Mouse (Mus musculus) A20 (cell line): ENCODE data around the gene Pigu.

Experiments used
- DNase-seq: peaks from one replicate; pipeline ENCODE4 v3.0.0-alpha.2; 2011; ENCODE audit warnings: low read depth, low spot score

Gene Pigu

DNA sequence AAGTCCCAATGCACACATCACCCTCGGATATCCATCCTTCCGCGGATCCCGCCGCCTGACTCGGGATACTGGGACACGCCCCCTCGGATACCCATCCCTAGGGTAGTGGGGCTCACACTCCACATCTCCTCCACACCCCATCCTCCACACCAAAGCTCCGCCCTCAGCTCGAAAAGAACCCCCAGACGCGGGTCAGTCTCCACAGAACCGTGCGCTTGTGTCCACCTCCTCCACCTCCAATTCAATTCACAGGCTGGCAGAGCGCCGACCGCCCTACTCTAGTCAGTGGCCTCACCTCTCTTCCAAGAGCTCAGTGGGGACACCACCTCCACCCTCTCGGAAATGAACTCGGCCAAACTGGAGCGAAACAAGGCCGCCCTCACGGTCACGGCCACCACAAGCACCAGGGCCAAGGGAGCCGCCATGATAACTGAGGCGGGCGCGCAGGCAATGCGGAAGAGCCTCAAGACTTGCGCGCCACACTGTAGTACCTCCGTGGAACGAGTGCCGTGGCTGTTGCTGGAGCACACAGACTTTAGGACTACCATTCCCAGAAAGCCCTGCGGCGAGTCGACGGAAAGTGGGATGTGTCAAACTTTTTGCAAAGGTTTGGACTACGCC, at the start of gene Pigu:
Gene Pigu, minus strand, starts transcription at position 460 of the 621 bp plus-strand sequence.
- DNase-seq, result peak; percentile 93

DNA sequence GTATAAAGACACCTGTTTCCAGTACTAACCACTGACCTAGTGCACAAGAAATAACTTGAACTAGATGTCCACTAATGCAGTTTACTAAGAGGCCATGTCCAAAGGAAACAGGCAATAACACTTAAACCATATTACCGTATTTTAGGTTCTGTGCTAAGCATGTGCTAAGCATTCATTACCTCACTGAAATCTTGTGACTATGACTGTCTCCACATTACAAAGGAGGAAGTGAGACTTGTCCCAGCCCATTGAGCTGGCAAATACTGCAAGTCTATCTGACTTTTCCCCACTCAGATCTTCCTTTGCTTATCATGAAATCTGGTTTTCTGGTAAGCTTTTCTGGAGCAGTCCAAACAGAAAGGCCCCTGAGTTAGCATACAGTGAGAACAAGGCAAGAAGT, 47.4 kb upstream of the Pigu start:
- peak; percentile 84 for DNase-seq

DNA sequence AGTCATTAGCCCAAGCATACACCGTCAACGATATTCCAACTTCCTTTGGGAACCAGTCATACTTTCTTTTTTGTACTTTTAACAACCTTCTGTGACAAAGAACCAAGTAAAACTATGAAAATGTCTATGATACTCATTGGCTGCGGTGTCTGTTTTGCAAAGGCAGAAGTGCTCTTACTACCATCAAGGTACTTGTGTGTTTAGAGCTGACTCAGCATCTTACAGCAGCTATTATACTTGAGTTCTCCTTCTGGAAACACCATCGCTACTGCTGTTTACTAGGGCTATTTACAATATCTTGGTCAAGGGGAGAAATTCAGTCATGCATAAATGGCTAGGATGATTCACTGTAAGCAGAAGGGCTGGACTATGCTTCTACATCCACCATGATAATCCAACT, 44.7 kb upstream of the Pigu start:
- DNase-seq, result no peak

DNA sequence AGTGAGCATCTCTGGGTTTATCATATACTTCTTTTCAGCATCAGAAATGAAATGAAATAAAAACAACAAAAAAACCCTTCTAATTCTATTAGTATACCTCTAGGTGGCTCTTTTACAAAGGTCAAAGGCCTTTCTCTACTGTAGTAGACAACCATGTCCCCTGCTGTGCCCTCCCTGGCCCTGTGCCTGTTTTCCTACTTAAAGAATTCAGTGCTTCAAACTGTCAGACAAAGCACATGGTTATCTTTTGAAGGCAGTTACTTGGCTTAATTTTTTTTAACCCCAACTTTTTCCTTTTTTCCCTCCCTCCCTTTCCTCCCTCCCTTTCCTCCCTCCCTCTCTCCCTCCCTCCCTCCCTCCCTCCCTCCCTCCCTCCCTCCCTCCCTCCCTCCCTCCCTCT, 43.0 kb upstream of the Pigu start:
- DNase-seq, result no peak

DNA sequence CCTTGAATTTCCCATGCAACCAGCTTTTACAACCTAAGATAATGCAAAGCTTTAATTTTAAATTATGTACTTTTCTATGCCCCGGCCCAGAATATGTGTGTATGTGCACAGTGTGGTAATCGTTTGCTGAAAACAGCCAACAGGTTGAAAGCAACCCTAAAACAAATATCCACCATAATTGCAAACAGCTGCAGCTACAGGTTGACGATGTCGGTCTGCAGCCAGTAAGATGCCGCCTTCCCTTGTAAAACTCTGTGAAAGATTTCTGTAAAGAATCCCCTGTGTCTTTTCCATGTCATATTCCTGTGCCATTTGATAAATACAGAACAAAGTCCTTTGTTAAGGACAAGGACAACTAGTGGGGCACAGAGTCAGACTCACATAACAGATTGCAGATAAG, 37.4 kb upstream of the Pigu start:
- DNase-seq, result no peak

DNA sequence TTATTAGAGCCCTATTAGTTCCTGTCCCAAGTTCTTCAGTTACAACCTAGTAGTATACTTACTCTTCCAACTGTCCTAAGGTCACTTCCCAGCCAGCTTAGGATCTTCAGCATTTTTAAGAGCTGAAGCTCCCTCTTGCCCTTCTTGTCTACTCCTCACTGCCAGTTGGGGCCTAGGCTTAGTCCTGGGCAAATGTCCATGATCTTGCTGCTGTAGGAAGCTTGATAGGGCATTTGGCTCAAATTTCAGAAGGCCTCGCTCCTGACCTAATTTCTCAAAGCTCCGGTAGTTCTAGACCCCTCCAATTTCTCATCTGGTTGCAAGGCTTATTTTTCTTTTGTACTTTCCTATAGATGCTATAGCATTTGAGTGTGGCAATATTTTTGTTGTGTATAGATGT, 31.3 kb upstream of the Pigu start:
- no peak for DNase-seq

DNA sequence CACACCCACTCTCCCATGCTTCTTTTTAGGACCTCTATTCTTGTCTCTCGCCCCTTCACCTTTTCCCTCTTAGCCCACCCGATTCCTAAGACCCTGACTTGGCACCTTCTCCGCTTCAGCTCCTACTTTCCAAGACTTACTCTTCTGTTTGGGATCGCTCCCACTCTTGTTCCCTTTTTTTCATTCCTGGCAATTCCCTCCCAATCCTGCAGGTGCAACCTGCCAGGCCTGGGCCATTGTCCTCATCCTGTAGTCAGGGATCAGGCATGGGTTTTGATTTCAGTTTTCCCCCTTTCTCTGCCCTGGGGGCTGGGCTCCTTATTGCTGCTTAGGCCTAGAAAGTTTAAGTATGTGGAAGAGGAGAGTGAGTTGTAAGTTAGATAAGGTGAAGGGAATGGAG, 29.8 kb upstream of the Pigu start:
- no peak for DNase-seq

DNA sequence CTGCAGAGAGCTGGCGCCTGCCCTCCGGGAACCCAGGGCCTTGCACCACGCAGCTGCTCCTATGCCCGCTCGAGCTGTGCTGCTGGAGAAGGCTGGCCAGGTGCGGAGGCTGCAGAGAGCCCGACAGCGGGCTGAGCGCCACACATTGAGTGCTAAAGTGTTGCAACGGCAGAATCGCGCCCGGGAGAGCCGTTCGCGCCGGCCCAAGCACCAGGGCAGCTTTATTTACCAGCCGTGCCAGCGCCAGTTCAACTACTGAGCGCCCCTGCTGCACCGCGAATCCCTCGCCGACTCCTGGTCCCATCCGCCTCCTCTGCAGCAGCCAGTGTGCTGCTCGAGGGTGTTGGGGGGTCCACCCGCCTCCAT, 29.3 kb upstream of the Pigu start:
- no peak for DNase-seq

DNA sequence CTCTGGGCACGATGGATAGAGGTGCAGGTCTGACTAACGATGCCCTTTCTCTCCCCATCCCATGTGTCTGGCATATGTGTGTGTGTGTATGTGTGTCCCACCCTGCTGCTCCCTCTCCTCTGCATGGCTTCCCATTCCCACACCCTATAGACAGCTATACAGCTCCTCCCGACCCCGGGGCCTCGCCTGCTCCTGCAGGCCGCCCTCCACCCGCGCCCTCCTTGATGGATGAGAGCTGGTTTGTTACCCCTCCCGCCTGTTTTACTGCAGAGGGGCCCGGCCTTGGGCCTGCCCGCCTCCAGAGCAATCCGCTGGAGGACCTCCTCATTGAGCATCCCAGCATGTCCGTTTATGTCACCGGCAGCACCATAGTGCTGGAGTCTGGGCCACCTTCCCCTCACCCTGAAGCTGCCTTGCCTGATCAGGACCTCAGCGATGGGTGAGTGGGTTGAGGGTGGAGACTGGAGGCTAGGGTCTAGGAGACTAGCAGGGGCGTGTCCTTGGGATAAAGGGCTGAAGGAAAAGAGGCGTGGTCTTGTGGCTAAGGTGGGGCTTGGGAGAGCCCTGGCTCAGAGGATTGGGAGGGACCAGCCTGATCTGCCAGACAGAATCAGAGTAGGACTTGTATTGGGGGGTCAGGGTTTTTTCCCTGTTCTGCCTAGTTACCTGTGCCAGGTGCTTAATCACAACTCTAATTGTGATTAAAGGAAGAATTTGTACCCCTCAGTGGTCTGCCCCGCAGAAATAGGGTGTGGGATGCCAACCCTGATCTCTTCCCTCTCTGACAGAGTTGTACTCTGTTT, 28.7 kb upstream of the Pigu start:
- DNase-seq, result no peak

DNA sequence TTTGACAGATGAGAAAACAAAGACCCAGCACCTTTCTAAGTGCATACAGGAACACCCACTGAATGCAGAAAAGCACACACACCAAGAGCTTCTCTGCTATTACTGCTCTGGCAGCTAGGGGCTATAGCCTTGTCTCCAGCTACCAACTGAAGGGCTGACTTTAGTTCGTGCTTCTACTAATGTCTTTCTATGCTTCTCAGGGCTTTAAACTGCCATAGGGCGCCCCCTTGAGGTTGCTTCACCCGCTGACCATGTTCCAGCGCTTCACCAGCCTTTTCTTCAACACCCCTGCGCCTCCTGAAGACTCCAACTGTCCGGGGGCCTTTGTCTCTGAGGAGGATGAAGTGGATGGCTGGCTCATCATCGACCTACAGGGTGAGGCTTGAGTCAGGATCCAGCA, 27.9 kb upstream of the Pigu start:
- peak; percentile 87 for DNase-seq

DNA sequence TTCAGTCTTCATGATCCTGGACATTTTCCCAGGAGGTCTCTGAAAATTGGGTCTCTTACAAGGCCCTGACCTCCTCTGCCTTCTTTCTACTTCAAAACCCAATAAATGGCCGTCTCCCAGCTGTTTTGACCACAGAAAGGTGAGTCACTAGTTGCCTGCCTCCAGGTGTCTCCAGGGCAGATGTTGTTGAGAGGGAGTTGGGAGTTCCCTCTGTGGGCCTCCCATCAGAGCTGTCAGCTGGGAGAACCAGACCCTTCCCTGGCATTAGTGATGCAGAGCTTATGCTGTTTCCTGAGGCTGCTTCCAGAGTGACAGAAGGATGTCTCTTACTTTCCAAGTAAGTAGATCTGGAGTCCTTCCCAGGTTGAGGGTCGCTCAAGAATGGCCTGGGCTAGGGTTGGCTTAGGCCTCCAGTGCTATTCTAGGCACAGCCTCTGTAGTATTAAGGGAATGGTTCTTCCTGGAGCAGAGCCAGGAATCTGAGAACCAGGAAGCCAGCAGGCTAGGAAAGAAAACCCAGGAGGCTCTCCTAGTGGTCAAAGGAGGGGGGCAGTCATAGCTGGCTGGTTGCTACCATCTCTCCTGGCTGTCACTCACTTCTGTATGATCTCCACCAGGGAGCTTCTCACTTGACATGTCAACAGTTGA, 25.7 kb upstream of the Pigu start:
- DNase-seq, result no peak

DNA sequence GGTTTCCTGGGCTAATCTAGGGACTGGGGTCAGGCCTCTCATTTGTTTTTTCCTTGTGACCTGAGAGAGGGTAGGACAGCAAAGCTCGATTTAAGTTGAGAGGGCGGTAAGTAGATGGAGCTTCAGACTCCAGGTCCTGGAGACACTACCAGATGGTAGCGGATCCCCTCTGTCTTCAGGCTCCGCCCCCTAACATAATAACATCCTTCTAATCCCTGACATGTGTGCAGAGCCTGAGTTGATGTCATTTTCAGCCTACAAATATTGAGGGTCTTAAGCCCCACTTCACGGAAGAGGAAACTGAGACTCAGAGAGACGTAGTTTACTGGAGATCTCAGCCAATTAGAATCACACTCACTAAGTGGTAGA, 25.1 kb upstream of the Pigu start:
- DNase-seq, result no peak

DNA sequence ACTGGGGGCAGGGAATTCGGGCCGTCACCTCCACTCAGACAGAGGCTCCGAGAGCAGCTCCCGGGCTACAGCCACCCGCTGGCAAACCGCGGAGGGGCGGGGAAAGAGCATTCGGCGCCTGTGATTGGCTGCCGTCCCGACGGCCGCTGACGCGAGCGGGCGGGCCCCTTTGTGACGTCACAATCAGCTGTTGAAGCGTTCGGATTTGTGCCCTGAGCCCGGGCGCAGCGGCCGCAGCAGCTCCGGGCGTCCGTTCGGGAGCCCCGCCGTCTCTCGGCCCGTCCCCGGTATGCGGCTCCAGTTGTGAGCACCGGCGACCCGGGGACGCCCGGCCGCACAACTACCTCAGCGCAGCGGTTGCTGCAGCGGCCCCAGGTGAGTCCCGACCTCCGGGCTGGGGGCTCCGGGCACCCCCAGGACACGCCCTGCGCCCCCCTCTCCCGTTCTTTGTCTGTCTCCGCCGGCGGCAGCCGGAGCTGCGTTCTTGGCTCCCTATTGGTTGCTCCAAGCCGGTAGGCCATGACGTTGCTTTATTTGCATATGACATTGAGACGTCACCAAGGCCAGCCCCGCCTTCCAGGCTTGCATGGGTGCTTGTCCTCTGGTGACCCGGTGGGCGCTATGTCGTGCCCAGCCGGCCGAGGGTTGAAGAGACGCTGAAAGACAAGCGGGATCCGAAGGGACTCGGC, 24.6 kb upstream of the Pigu start:
- peak; percentile 96 for DNase-seq

DNA sequence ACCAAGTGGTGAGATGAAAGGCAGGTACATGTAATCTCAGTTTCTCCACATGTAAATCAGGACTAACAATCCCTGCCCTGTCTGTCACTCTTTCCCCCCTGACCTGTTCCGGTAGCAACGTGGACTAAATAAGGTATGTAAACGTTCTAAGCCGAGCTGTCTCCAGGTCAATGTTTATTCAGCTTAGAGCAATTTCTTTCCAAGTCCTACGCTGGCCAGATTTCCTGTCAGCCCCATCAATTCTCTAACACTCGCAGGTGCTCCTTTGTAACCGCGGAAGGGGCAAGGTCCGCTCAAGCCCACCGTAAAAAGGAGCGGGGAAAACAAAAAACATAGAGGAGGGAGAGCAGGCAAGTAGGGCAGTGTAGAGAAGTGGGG, 23.8 kb upstream of the Pigu start:
- DNase-seq, result no peak

DNA sequence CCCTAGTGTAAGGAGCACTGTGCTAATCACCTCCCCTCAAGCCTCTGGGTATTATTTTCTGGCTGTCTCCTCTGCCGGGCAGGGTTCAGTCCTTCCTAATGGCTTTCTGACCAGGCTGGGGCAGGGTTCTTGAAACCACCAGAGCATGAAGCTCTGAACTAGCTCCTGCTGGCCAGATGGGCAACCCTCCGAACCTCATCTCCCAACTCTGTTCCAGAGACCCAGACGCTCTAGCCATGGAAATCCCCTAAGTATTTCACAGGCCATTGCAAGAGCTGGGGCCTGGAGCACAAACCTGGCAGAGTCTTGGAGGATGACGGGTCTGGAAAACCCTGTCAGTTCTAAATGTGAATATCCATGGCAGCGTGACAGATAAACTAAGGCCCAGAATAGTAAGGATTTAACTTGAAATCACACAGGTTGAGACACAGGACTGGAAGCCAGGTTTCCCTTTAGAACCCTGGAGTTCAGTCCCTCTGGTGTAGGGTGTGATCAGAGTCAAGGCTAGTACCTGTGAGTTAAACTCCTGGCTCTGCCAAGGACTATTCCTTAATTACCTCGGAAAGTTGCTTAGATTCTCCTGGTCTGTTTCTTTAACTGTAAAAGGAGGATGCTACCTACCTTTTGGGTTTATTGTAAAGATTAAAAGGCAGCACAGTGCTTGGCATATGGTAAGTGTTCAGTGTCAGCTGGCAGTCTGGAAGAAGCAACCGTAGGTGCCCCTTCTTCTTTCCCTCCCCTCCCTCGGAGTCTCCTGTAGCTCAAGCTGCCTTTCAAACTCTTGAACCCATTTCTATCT, 23.2 kb upstream of the Pigu start, which contains the start of gene Trp53inp2:
Gene Trp53inp2, plus strand, starts transcription at position 799 of the 799 bp plus-strand sequence.
- no peak for DNase-seq

DNA sequence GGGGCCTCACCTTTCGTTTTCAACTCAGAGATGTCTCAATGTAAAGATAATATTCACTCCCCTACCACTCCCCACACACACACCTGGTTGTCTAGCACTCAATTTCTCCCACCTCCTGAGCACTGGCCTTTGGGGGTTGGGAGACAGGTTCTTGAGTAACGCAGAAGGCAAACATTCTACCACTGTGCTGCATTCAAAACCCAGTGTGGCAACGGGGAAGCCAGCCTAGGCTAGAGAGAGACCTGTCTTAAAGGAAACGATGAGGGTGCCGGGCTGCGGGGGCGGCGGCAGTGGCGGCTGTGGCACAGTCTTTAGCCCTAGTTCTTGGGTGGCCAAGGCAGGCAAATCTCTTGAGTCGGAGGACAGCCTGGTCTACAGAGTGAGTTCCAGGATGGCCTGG, 19.0 kb upstream of the Pigu start:
- no peak for DNase-seq

DNA sequence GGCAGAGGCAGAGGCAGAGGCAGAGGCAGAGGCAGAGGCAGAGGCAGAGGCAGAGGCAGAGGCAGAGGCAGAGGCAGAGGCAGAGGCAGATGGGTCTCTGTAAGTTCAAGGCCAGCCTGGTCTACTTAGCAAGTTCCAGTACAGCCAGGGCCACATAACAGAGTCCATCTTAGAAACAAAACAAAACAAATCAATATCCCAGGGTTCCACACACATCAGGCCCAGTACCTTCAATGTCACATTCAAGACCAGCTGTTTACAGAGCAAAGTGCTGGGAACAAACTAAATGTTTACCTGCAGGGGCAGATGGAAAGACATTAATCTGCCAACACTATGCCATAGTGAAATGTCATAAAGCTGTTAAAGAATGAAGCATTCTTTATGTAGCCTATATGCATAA, 17.3 kb upstream of the Pigu start:
- DNase-seq, result no peak

DNA sequence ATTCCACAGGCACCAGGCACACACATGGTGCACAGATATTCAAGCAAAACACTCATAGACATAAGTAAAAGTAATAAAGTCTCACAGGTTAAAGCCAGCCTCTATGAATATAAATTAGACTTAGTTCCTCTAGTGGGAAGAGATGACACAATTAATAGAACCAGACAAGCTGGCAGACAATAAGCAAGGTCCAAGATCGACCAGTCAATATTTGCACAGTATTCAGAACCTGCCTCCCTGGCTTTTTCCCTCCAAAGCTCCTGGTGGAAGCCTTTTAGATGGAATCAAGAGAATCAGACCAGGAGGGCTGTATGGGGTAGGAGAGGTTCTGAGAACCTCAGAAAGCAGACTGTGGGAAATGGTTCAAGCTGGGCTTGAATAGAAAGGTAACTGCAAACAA, 16.7 kb upstream of the Pigu start:
- no peak for DNase-seq

DNA sequence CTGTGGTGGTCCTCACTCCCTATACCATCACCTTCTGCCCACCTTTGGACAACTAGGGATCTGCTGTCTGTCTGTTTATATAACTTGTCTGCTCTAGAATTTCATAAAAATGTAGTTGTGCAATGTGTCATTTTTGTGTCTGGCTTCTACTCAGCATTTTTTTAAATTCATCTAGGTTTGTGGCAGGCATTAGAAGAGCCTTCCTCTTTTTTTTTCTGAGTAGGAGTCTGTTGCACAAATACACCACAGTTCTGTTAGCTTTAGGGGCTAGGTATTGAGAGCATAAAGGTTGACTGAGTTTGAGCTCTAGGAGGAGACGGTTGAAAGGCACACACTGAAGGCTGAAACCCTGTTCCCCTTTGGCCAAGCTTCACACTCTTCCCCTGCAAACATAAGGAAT, 16.1 kb upstream of the Pigu start:
- DNase-seq, result no peak

DNA sequence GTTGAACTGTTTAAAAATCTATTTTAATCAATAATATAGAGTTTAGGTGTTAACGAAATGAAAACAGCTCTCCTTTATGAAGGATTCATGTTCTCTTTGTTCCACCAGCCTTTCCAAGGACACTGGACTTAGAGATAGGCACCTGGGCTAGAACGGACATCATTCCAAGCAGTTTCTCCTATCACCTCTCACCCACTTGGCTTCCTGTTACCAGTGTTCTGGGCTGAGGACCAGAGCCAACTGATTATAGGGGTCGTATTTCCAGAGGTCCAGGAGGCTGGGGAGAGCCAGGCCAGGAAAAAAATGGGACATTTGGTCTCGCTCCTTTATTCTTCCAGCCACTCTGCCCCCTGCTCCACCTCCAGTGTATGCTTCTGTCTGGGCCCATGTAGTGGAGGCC, 15.2 kb upstream of the Pigu start:
- no peak for DNase-seq

DNA sequence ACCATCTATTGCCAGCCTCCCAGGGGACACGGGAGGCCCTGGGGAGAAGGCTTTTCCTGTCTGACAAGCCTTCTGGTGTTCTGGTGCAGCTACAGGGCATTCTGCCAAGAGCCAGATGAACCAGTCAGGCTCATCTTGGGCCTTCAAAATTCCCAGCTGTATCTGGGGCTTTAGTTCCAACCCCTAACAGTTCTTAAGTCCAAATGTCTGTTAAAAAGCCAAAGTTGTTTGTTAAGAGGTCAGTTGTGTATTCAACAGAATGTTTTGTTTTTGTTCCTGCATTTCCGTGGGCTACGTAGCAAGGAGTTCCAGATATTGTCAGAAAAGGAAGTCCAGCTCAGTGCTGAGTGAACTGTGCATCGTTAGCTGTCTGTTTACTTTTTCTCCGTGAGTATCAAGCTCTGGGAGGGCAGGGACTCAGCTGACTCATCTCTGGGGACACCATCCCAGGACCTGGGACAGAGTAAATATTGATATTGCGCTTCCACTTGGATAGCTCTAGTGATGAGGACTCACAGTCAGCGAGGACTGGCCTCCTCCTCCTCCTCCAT, 12.2 kb upstream of the Pigu start:
- DNase-seq, result no peak
